Mouse (Mus musculus) lung, postnatal 0 days (tissue): Measurements from ENCODE around the gene Crebzf.

ENCODE experiments used
- CTCF ChIP-seq: IDR thresholded peaks from 2 replicates; pipeline ENCODE4 v1.5.1; 2016; ENCODE audit warnings: antibody characterized with exemption, mild to moderate bottlenecking
- EP300 ChIP-seq: IDR thresholded peaks from 2 replicates; pipeline ENCODE4 v1.6.1; 2016; ENCODE audit warnings: antibody characterized with exemption, mild to moderate bottlenecking, control low read depth

GRCm38 (mm10) chr7:90444206-90444605, 1.7 kb downstream of the Crebzf start:
- TF ChIP-seq CTCF (no peak), EP300 (no peak)
